Mouse (Mus musculus): ENCODE results near the gene Atg5. TPM values are rescaled to one million over a fixed set of nuclear protein-coding genes. Genes with fewer than 3 reads are reported as not detected.
"Not testable (repeated sequence)": the region's sequence is repeated elsewhere in the genome, so short reads cannot be mapped to it uniquely, and the experiment has no call there.

Gene Atg5
- 54.0 and 55.8 TPM in 2 replicates for polyA plus RNA-seq (2015; fragmentation: Nextera tagmentation; extraction: Ambion mirVana)

- peak within 1 kb of the TSS; percentile 92 for H3K9ac ChIP-seq
- H3K36me3 ChIP-seq, result no peaks in the 10 kb centered on the region
- WGBS, result under 1% methylated on average over 63 of the region's 63 CpGs
- peak within 1 kb of the TSS; percentile 80 for H3K4me2 ChIP-seq
- no peaks in the 10 kb centered on the region for H3K9me3 ChIP-seq
- ATAC-seq (ENCODE audit: low read depth), result peak; percentile 99
- peaks cover 30% of the 10 kb centered on the region for H3K4me1 ChIP-seq (replicated peaks)
- H3K4me3 ChIP-seq, result peak within 1 kb of the TSS; percentile 78
- H3K27me3 ChIP-seq, result no peaks in the 10 kb centered on the region
- H3K27ac ChIP-seq (replicated peaks), result peak within 1 kb of the TSS; percentile 92
Observed at GRCm38 (mm10) chr10:44268145-44268860, at the start of gene Atg5. Atg5 (plus strand) TSS chr10:44268358.

GRCm38 (mm10) chr10:44219073-44219472, 49.1 kb upstream of the Atg5 start:
- not testable (repeated sequence) for ATAC-seq (ENCODE audit: low read depth); H3K9ac ChIP-seq; H3K9me3 ChIP-seq; H3K4me1 ChIP-seq (replicated peaks); H3K27me3 ChIP-seq; H3K36me3 ChIP-seq; H3K27ac ChIP-seq (replicated peaks); H3K4me3 ChIP-seq; H3K4me2 ChIP-seq
- WGBS, result 19% methylated on average over 2 of the region's 2 CpGs

- Histone ChIP-seq H3K9ac (no peak overlapping the region), H3K4me2 (no peak overlapping the region), H3K27ac (replicated peaks) (no peak overlapping the region), H3K27me3 (no peaks in the 10 kb centered on the region), H3K36me3 (no peaks in the 10 kb centered on the region), H3K4me1 (replicated peaks) (no peaks in the 10 kb centered on the region), H3K9me3 (no peaks in the 10 kb centered on the region), H3K4me3 (no peak overlapping the region)
- WGBS, result 93% methylated on average over 9 of the region's 9 CpGs
- ATAC-seq (ENCODE audit: low read depth), result no peak
Observed at GRCm38 (mm10) chr10:44224345-44224744, 43.8 kb upstream of the Atg5 start.

GRCm38 (mm10) chr10:44233351-44233750, 34.8 kb upstream of the Atg5 start:
- H3K27me3 ChIP-seq; H3K36me3 ChIP-seq; H3K27ac ChIP-seq (replicated peaks); H3K4me2 ChIP-seq; H3K4me1 ChIP-seq (replicated peaks); ATAC-seq (ENCODE audit: low read depth); H3K4me3 ChIP-seq; H3K9me3 ChIP-seq; H3K9ac ChIP-seq: not testable (repeated sequence)
- 7% methylated on average over 1 of the region's 1 CpGs for WGBS

GRCm38 (mm10) chr10:44235298-44235697, 32.9 kb upstream of the Atg5 start:
- not testable (repeated sequence) for H3K4me3 ChIP-seq; H3K27me3 ChIP-seq; H3K36me3 ChIP-seq; H3K27ac ChIP-seq (replicated peaks); ATAC-seq (ENCODE audit: low read depth); H3K9me3 ChIP-seq; H3K9ac ChIP-seq; H3K4me2 ChIP-seq; H3K4me1 ChIP-seq (replicated peaks)
- WGBS, result 35% methylated on average over 7 of the region's 7 CpGs

- H3K4me2 ChIP-seq, result no peak overlapping the region
- no peak overlapping the region for H3K27ac ChIP-seq (replicated peaks)
- H3K4me1 ChIP-seq (replicated peaks), result no peaks in the 10 kb centered on the region
- ATAC-seq (ENCODE audit: low read depth), result no peak
- H3K4me3 ChIP-seq, result no peak overlapping the region
- no peak overlapping the region for H3K9ac ChIP-seq
- H3K36me3 ChIP-seq, result no peaks in the 10 kb centered on the region
- H3K27me3 ChIP-seq, result no peaks in the 10 kb centered on the region
- 36% methylated on average over 7 of the region's 7 CpGs for WGBS
- H3K9me3 ChIP-seq, result no peaks in the 10 kb centered on the region
Observed at GRCm38 (mm10) chr10:44256624-44257023, 11.5 kb upstream of the Atg5 start.

GRCm38 (mm10) chr10:44265835-44266234, 2.3 kb upstream of the Atg5 start:
- H3K4me3 ChIP-seq, result no peak overlapping the region
- peaks cover 30% of the 10 kb centered on the region for H3K4me1 ChIP-seq (replicated peaks)
- no peaks in the 10 kb centered on the region for H3K36me3 ChIP-seq
- 80% methylated on average over 3 of the region's 3 CpGs for WGBS
- no peak for ATAC-seq (ENCODE audit: low read depth)
- no peak overlapping the region for H3K9ac ChIP-seq
- no peaks in the 10 kb centered on the region for H3K9me3 ChIP-seq
- no peaks in the 10 kb centered on the region for H3K27me3 ChIP-seq
- H3K27ac ChIP-seq (replicated peaks), result no peak overlapping the region
- no peak overlapping the region for H3K4me2 ChIP-seq

- Histone ChIP-seq H3K27ac (replicated peaks) (no peak overlapping the region), H3K36me3 (no peaks in the 10 kb centered on the region), H3K27me3 (no peaks in the 10 kb centered on the region), H3K4me2 (no peak overlapping the region), H3K9ac (no peak overlapping the region), H3K4me3 (no peak overlapping the region), H3K9me3 (no peaks in the 10 kb centered on the region), H3K4me1 (replicated peaks) (peaks cover 30% of the 10 kb centered on the region)
- no peak for ATAC-seq (ENCODE audit: low read depth)
Observed at GRCm38 (mm10) chr10:44266561-44266960, 1.6 kb upstream of the Atg5 start.

- 11% methylated on average over 11 of the region's 11 CpGs for WGBS
- peak; percentile 45 for ATAC-seq (ENCODE audit: low read depth)
- peaks cover 30% of the 10 kb centered on the region for H3K4me1 ChIP-seq (replicated peaks)
- peak overlapping the region; percentile 78 for H3K4me3 ChIP-seq
- H3K9ac ChIP-seq, result peak overlapping the region; percentile 92
- H3K9me3 ChIP-seq, result no peaks in the 10 kb centered on the region
- no peaks in the 10 kb centered on the region for H3K36me3 ChIP-seq
- no peaks in the 10 kb centered on the region for H3K27me3 ChIP-seq
- H3K27ac ChIP-seq (replicated peaks), result peak overlapping the region; percentile 62
- peak overlapping the region; percentile 80 for H3K4me2 ChIP-seq
Observed at GRCm38 (mm10) chr10:44267426-44268142, 574 bp upstream of the Atg5 start.

GRCm38 (mm10) chr10:44269211-44269610, 1.1 kb downstream of the Atg5 start:
- no peaks in the 10 kb centered on the region for H3K36me3 ChIP-seq
- 67% methylated on average over 2 of the region's 2 CpGs for WGBS
- ATAC-seq (ENCODE audit: low read depth), result no peak
- peak overlapping the region; percentile 78 for H3K4me3 ChIP-seq
- H3K4me1 ChIP-seq (replicated peaks), result peaks cover 30% of the 10 kb centered on the region
- no peaks in the 10 kb centered on the region for H3K9me3 ChIP-seq
- H3K27ac ChIP-seq (replicated peaks), result no peak overlapping the region
- H3K27me3 ChIP-seq, result no peaks in the 10 kb centered on the region
- H3K9ac ChIP-seq, result peak overlapping the region; percentile 92
- H3K4me2 ChIP-seq, result peak overlapping the region; percentile 80

- Histone ChIP-seq H3K27me3 (no peaks in the 10 kb centered on the region), H3K4me1 (replicated peaks) (no peaks in the 10 kb centered on the region), H3K4me3 (no peak overlapping the region), H3K9ac (no peak overlapping the region), H3K36me3 (peaks cover 16% of the 10 kb centered on the region), H3K4me2 (no peak overlapping the region), H3K9me3 (no peaks in the 10 kb centered on the region), H3K27ac (replicated peaks) (no peak overlapping the region)
- 100% methylated on average over 1 of the region's 1 CpGs for WGBS
- ATAC-seq (ENCODE audit: low read depth), result no peak
Observed at GRCm38 (mm10) chr10:44282323-44282722, 14.2 kb downstream of the Atg5 start.

- Histone ChIP-seq H3K9ac (no peak overlapping the region), H3K27ac (replicated peaks) (no peak overlapping the region), H3K4me1 (replicated peaks) (no peaks in the 10 kb centered on the region), H3K36me3 (peaks cover 37% of the 10 kb centered on the region), H3K27me3 (no peaks in the 10 kb centered on the region), H3K4me3 (no peak overlapping the region), H3K4me2 (no peak overlapping the region), H3K9me3 (no peaks in the 10 kb centered on the region)
- 76% methylated on average over 1 of the region's 1 CpGs for WGBS
- ATAC-seq (ENCODE audit: low read depth), result no peak
Observed at GRCm38 (mm10) chr10:44285106-44285505, 16.9 kb downstream of the Atg5 start.
